Comparison of ENCODE assay signal across 8 mouse cellular contexts in genomic region chr1:124718065-124718464, GRCm38 (mm10).
DNase-seq lines count a peak whose midpoint lies in the region; ATAC-seq and TF ChIP-seq lines count a peak whose summit lies in the region.
"Had no signal": no experiment of that assay in that cellular context is flagged by ENCODE, and none has a peak within 500 bp of the region (broad histone marks: within the 10 kb centered on the region; RNA-seq: fewer than 3 reads in every experiment).

No protein-coding gene starts in this region.

- no peak for DNase-seq in CH12.LX (ENCODE audit: extremely low read depth)
- DNase-seq in MEL (ENCODE audit: low read depth, low spot score), result peak; percentile 14
- DNase-seq in cerebellum, adult 9-10 months, result peak; percentile 37
- DNase-seq in frontal cortex, postnatal 25 days (ENCODE audit: low spot score in 2 of 2), result peak; percentile 70 to 74
- peak; percentile 41 for DNase-seq in layer of hippocampus, adult 9-10 months (ENCODE audit: low spot score)
- peak; percentile 36 for DNase-seq in lung, postnatal 36 days
- peak; percentile 41 for DNase-seq in stomach, postnatal 0 days (ENCODE audit: low spot score)

- no peaks in the 10 kb centered on the region for H3K36me3 ChIP-seq in CH12.LX (replicated peaks in 1 of 2; ENCODE audit: control insufficient read depth in 1 of 2, insufficient read depth in 1 of 2, low read length in 1 of 2)
- no peaks in the 10 kb centered on the region for H3K36me3 ChIP-seq in MEL (ENCODE audit: control insufficient read depth in 1 of 2, insufficient read depth in 2 of 2, low read length in 2 of 2)
- no peaks in the 10 kb centered on the region for H3K36me3 ChIP-seq in stomach, postnatal 0 days (ENCODE audit: control insufficient read depth, insufficient read depth, low read length)
- H3K36me3 ChIP-seq: heart, embryonic 13.5 days had no signal

- H3K4me2 ChIP-seq in CH12.LX (ENCODE audit: insufficient read depth, low read depth, poor library complexity, severe bottlenecking), result no peak overlapping the region
- H3K4me2 ChIP-seq in stomach, postnatal 0 days (replicated peaks; ENCODE audit: low read depth), result no peak overlapping the region
- H3K4me2 ChIP-seq: heart, embryonic 13.5 days had no signal

- peak; percentile 12 for TF ChIP-seq RAD21 in CH12.LX (IDR thresholded peaks at IDR 0.05; ENCODE audit: low read depth, low read length)
- TF ChIP-seq RAD21 in MEL (IDR thresholded peaks at IDR 0.05; ENCODE audit: low read depth, low read length), result peak; percentile 26

- no peaks in the 10 kb centered on the region for H3K79me2 ChIP-seq in CH12.LX (replicated peaks; ENCODE audit: control insufficient read depth, extremely low read depth, insufficient read depth, poor library complexity, severe bottlenecking)
- H3K79me2 ChIP-seq in MEL (ENCODE audit: control insufficient read depth, insufficient read depth, low read length, poor library complexity), result no peaks in the 10 kb centered on the region

- TF ChIP-seq EP300 in CH12.LX (IDR thresholded peaks at IDR 0.05; ENCODE audit: low read length), result no peak
- no peak for TF ChIP-seq EP300 in MEL (IDR thresholded peaks at IDR 0.05; ENCODE audit: low read depth in 1 of 2, low read length in 2 of 2)
- no peak for TF ChIP-seq EP300 in stomach, postnatal 0 days (optimal IDR thresholded peaks at IDR 0.05)

- TF ChIP-seq POLR2A in CH12.LX (IDR thresholded peaks at IDR 0.05; ENCODE audit: low read depth, low read length), result no peak
- no peak for TF ChIP-seq POLR2A in MEL (IDR thresholded peaks at IDR 0.05; ENCODE audit: control insufficient read depth in 1 of 2, insufficient read depth in 1 of 2, low read depth in 1 of 2, low read length in 2 of 2, poor library complexity in 1 of 2)

- H3K4me3 ChIP-seq in CH12.LX (replicated peaks in 1 of 3; ENCODE audit: low read depth in 2 of 3, low read length in 2 of 3, poor library complexity in 1 of 3), result no peak overlapping the region
- H3K4me3 ChIP-seq in MEL (ENCODE audit: control insufficient read depth in 1 of 2, insufficient read depth in 1 of 2, low read depth in 2 of 2, low read length in 2 of 2), result no peak overlapping the region
- no peak overlapping the region for H3K4me3 ChIP-seq in stomach, postnatal 0 days (ENCODE audit: low read depth, low read length)
- H3K4me3 ChIP-seq: heart, embryonic 13.5 days had no signal

- no peak for ATAC-seq in stomach, postnatal 0 days (ENCODE audit: low FRiP score, low TSS enrichment)

- H3K27me3 ChIP-seq in CH12.LX (replicated peaks) (no peaks in the 10 kb centered on the region), MEL (ENCODE audit: control insufficient read depth in 1 of 2, insufficient read depth in 2 of 2, low read length in 2 of 2) (no peaks in the 10 kb centered on the region)
- H3K27me3 ChIP-seq in stomach, postnatal 0 days (ENCODE audit: control insufficient read depth, insufficient read depth, low read length), result no peaks in the 10 kb centered on the region
- H3K27me3 ChIP-seq: heart, embryonic 13.5 days had no signal

- no peaks in the 10 kb centered on the region for H3K4me1 ChIP-seq in CH12.LX (ENCODE audit: control insufficient read depth in 1 of 2, insufficient read depth in 2 of 2)
- no peaks in the 10 kb centered on the region for H3K4me1 ChIP-seq in MEL (ENCODE audit: control insufficient read depth in 1 of 2, insufficient read depth in 2 of 2, low read length in 2 of 2)
- H3K4me1 ChIP-seq in stomach, postnatal 0 days (replicated peaks; ENCODE audit: control insufficient read depth, insufficient read depth), result no peaks in the 10 kb centered on the region
- H3K4me1 ChIP-seq: heart, embryonic 13.5 days had no signal

- in situ Hi-C loops in CH12.LX (cut with MboI; ENCODE audit: low pct_ligation_motif_present, low pct_unique_long_range_greater_than_20kb, low sequenced_read_pairs), result no loop called here

- TF ChIP-seq CTCF in CH12.LX (conservative IDR thresholded peaks at IDR 0.05 in 1 of 2, IDR thresholded peaks at IDR 0.05 in 1 of 2; ENCODE audit: low read depth in 2 of 2, low read length in 2 of 2), result peak in 1 of 2 experiments; percentile 22; a peak in 2 of 4 replicates
- peak; percentile 28 to 58 (median 32); a peak in 4 of 6 replicates for TF ChIP-seq CTCF in MEL (IDR thresholded peaks at IDR 0.05 in 2 of 3, conservative IDR thresholded peaks at IDR 0.05 in 1 of 3; ENCODE audit: control insufficient read depth in 1 of 3, insufficient read depth in 1 of 3, low read depth in 2 of 3, low read length in 3 of 3, poor library complexity in 1 of 3, severe bottlenecking in 1 of 3)
- TF ChIP-seq CTCF in stomach, postnatal 0 days (IDR thresholded peaks at IDR 0.05; ENCODE audit: low read depth), result peak; percentile 80

- H3K27ac ChIP-seq in CH12.LX (ENCODE audit: insufficient read depth, low read depth) (no peak overlapping the region), MEL (ENCODE audit: control insufficient read depth, low read depth, low read length) (no peak overlapping the region)
- H3K27ac ChIP-seq in stomach, postnatal 0 days (replicated peaks), result no peak overlapping the region
- H3K27ac ChIP-seq: heart, embryonic 13.5 days had no signal

- H3K9me3 ChIP-seq in CH12.LX (replicated peaks; ENCODE audit: low read length) (peaks cover 62% of the 10 kb centered on the region), MEL (replicated peaks; ENCODE audit: insufficient read depth, low read length) (no peaks in the 10 kb centered on the region)
- H3K9me3 ChIP-seq in stomach, postnatal 0 days (ENCODE audit: control insufficient read depth, low read length), result no peaks in the 10 kb centered on the region
- H3K9me3 ChIP-seq: heart, embryonic 13.5 days had no signal

- 5% methylated on average over 1 of the region's 1 CpGs for WGBS in stomach, postnatal 0 days

- H3K9ac ChIP-seq in CH12.LX (ENCODE audit: insufficient read depth, low read depth) (no peak overlapping the region), MEL (ENCODE audit: control insufficient read depth, low read depth, low read length, poor library complexity, severe bottlenecking) (no peak overlapping the region)
- no peak overlapping the region for H3K9ac ChIP-seq in stomach, postnatal 0 days (ENCODE audit: low read length)
- H3K9ac ChIP-seq: heart, embryonic 13.5 days had no signal

- dilution Hi-C loops in CH12.LX (cut with MboI; ENCODE audit: extremely low pct_ligation_motif_present, extremely low pct_unique_long_range_greater_than_20kb, low sequenced_read_pairs), result no loop called here

TF ChIP-seq in CH12.LX, 34 proteins besides CTCF, POLR2A, EP300 and RAD21:
- TF ChIP-seq MEF2A (IDR thresholded peaks at IDR 0.05; ENCODE audit: borderline replicate concordance, low read depth, low read length) (no peak), PAX5 (IDR thresholded peaks at IDR 0.05; ENCODE audit: low read length) (no peak), MAFK (IDR thresholded peaks at IDR 0.05; ENCODE audit: insufficient replicate concordance, low read length) (no peak), MAZ (IDR thresholded peaks at IDR 0.05; ENCODE audit: low read depth, low read length) (no peak), JUND (conservative IDR thresholded peaks at IDR 0.05; ENCODE audit: low read depth, low read length) (no peak), TBP (conservative IDR thresholded peaks at IDR 0.05; ENCODE audit: low read depth, low read length) (no peak), GABPA (IDR thresholded peaks at IDR 0.05; ENCODE audit: insufficient replicate concordance, low read depth, low read length) (no peak), SIN3A (IDR thresholded peaks at IDR 0.05; ENCODE audit: low read length) (no peak), SMC3 (IDR thresholded peaks at IDR 0.05; ENCODE audit: low read depth, low read length) (no peak), MAX (IDR thresholded peaks at IDR 0.05; ENCODE audit: low read length) (no peak), ELF1 (IDR thresholded peaks at IDR 0.05; ENCODE audit: low read depth, low read length) (no peak), UBTF (IDR thresholded peaks at IDR 0.05; ENCODE audit: low read depth, low read length) (no peak), IRF4 (IDR thresholded peaks at IDR 0.05; ENCODE audit: low read depth, low read length) (no peak), TCF12 (IDR thresholded peaks at IDR 0.05; ENCODE audit: low read depth, low read length) (no peak)

TF ChIP-seq in MEL, 35 proteins besides CTCF, POLR2A, EP300 and RAD21:
- TF ChIP-seq BHLHE40 (IDR thresholded peaks at IDR 0.05; ENCODE audit: borderline replicate concordance, low read depth, low read length) (no peak), ELF1 (IDR thresholded peaks at IDR 0.05; ENCODE audit: low read depth, low read length) (no peak), SMC3 (IDR thresholded peaks at IDR 0.05; ENCODE audit: low read depth, low read length) (no peak), ZKSCAN1 (IDR thresholded peaks at IDR 0.05; ENCODE audit: low read depth, low read length) (no peak), KAT2A (conservative IDR thresholded peaks at IDR 0.05; ENCODE audit: low read depth, low read length) (no peak), TCF12 (IDR thresholded peaks at IDR 0.05; ENCODE audit: low read depth, low read length) (no peak), NELFE (IDR thresholded peaks at IDR 0.05; ENCODE audit: low read depth, low read length) (no peak), USF1 (IDR thresholded peaks at IDR 0.05; ENCODE audit: low read depth, low read length) (no peak), UBTF (IDR thresholded peaks at IDR 0.05; ENCODE audit: borderline replicate concordance, insufficient read depth, low read depth, low read length) (no peak), GABPA (IDR thresholded peaks at IDR 0.05; ENCODE audit: low read depth, low read length) (no peak)

Comparison
In these comparisons a context has a peak if more than half of its experiments do, and no peak if none do; other contexts are left out.
1. Of the 35 proteins assayed by ChIP-seq in both MEL and CH12.LX: peak only in MEL: none; only in CH12.LX: none; in both: RAD21; in neither: 33; mixed calls (peak in some experiments, not most) for 1.